Mouse (Mus musculus): ENCODE results near the gene Irx4. TPM values are rescaled to one million over a fixed set of nuclear protein-coding genes. Genes with fewer than 3 reads are reported as not detected.
A peak's percentile ranks its signal among the peaks of the same experiment; 100 is the strongest.

Gene Irx4
- polyA plus RNA-seq, 1 experiment from 2014 or later = not detected

DNA sequence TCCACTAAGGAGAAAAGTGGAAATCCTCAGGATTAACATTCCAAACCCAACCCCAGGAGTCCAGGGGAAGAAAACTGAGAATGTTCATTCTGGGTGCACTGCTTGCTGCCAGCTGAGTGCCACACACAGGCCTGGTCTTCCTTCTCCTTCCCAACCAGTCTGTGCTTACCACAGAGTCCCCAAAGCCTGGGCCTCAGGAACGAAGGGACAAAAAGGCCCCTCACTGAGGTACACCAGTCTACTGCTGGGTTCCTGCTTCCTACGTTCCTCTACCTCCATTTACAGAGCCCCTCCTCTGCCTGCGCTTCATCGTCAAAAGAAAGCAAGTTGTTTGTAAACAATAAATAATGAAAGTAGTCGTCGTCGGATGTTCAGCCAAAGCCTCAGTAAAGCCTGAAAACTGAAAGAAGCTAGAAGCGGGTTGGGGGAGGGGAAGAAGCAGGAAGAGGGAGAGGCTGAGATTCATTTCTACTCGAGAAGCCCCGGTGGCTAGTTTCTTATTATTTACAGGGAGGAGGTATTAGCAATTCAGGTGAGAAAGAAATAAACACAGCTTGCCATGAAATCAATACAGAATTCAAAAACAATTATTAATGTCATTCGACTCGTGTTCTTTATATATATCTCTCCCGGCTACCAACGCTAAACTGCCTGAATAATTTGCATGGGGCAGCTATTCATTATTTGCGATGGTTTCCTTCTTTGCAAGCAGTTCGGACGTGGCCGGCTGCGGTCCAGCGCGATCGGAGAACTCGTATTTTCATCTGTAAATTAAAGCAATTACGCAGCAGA is 2.3 kb downstream of the Irx4 start:
- H3K36me3 ChIP-seq (replicated peaks; ENCODE audit: insufficient read depth, low read length) = no peaks in the 10 kb centered on the region
- peak overlapping the region; percentile 48 for H3K4me2 ChIP-seq (ENCODE audit: low read depth, low read length)
- H3K4me3 ChIP-seq (ENCODE audit: low read depth, low read length) = 0 out of 2 replicates have a peak overlapping the region, but pooled peaks have one; percentile 6

DNA sequence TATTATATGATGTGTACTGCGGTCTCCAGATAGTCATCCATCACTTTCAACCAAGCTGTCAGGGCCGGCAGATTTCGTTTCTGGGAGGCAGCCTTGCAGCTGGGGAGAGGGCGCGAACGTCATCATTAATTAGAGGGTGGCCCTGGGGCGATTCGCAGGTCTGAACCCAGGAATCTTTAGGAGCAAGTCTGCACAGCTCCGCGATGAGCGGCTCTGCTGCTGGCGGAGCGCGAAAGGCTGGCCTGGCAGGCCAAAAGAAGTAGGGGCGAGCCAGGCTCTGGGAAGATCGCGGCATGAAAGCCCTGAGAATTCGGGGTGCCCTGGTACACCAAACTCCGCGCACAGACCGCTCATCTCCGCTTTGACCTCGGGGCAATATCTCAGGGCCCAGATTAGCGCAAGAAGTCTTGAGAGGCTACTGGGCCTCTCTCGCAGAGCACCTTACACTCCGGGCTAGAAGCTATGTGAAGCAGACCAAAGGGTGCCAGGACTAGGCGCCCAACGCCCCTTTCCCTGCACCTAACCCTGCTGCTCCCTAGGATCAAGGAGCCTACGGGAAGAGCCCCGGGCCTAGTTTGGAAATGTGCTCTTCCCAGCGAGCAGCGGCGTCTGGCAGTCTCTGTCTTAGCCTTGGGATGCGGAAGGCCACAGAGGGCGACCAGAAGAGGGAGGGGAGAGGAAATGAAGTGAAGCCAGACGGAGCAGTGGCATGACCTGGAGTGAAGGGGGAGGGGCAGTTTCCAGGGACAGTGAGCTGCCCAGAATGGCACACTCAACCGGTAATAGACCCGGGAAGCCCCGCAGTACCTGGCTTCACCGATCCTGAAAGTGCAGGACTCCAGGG is 3.1 kb downstream of the Irx4 start:
- no peaks in the 10 kb centered on the region for H3K36me3 ChIP-seq (replicated peaks; ENCODE audit: insufficient read depth, low read length)
- H3K4me2 ChIP-seq (ENCODE audit: low read depth, low read length) = peak overlapping the region; percentile 48
- no peak overlapping the region for H3K9ac ChIP-seq (replicated peaks)
- H3K4me3 ChIP-seq (ENCODE audit: low read depth, low read length) = peak overlapping the region; percentile 6; the same call in 1 of the 2 replicates
- H3K9me3 ChIP-seq (ENCODE audit: low read length) = no peaks in the 10 kb centered on the region
- no peak overlapping the region for H3K27ac ChIP-seq (ENCODE audit: low read depth)
- TF ChIP-seq EP300 (IDR thresholded peaks at IDR 0.05; ENCODE audit: low read depth) = no peak
- no peak for TF ChIP-seq CTCF (IDR thresholded peaks at IDR 0.05; ENCODE audit: low read depth)
- H3K4me1 ChIP-seq (ENCODE audit: insufficient read depth) = 0 out of 2 replicates have a peak, but pooled peaks cover 2% of the 10 kb centered on the region
- WGBS (ENCODE audit: insufficient replicate concordance) = 1% methylated on average over 40 of the region's 40 CpGs
- H3K27me3 ChIP-seq (ENCODE audit: insufficient read depth, low read length) = peaks cover 97% of the 10 kb centered on the region
- no peak for ATAC-seq
- DNase-seq = no peak

More for the DNA sequence above, 2.3 kb downstream of the Irx4 start:
- H3K9ac ChIP-seq (replicated peaks) = no peak overlapping the region
- DNase-seq (no peak), ATAC-seq (no peak)
- H3K4me1 ChIP-seq (ENCODE audit: insufficient read depth) = 0 out of 2 replicates have a peak, but pooled peaks cover 2% of the 10 kb centered on the region
- 3% methylated on average over 24 of the region's 24 CpGs for WGBS (ENCODE audit: insufficient replicate concordance)
- H3K9me3 ChIP-seq (ENCODE audit: low read length) = no peaks in the 10 kb centered on the region
- H3K27ac ChIP-seq (ENCODE audit: low read depth) = no peak overlapping the region
- TF ChIP-seq CTCF (IDR thresholded peaks at IDR 0.05; ENCODE audit: low read depth) (no peak), EP300 (IDR thresholded peaks at IDR 0.05; ENCODE audit: low read depth) (no peak)
- H3K27me3 ChIP-seq (ENCODE audit: insufficient read depth, low read length) = peaks cover 94% of the 10 kb centered on the region

DNA sequence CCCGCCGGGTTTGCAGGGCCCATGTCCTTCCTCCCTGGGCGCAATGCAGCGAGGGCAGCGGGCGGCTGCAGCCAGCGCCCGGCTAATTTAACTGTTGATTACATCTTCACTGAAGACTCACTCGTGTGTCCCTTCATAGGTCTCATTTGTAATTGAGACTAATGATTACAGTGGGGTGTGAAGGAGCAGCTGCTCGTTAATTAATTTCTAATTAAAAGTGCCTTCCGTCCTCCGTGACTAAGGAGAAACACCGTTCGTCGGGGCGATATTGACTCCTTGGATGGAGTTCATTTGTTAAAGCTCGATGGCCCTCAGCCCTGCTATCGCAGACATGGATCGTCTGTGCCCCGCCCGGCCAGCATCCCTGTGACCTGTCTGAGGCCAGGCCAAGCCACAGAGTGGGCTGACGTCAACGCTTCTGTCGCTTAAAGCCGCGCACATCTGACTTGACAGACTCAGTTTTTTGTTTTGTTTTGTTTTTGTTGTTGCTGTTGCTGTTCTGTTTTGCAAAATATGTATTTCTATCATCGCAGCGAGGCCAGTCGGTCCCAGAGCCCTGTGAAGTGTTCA is 4.0 kb downstream of the Irx4 start:
- Histone ChIP-seq H3K4me3 (ENCODE audit: low read depth, low read length) (no peak overlapping the region), H3K9me3 (ENCODE audit: low read length) (no peaks in the 10 kb centered on the region), H3K9ac (replicated peaks) (no peak overlapping the region), H3K4me1 (ENCODE audit: insufficient read depth) (0 out of 2 replicates have a peak, but pooled peaks cover 2% of the 10 kb centered on the region), H3K4me2 (ENCODE audit: low read depth, low read length) (no peak overlapping the region), H3K27ac (ENCODE audit: low read depth) (no peak overlapping the region), H3K36me3 (replicated peaks; ENCODE audit: insufficient read depth, low read length) (no peaks in the 10 kb centered on the region), H3K27me3 (ENCODE audit: insufficient read depth, low read length) (peaks cover 98% of the 10 kb centered on the region)
- no peak for ATAC-seq
- no peak for TF ChIP-seq CTCF (IDR thresholded peaks at IDR 0.05; ENCODE audit: low read depth)
- no peak for TF ChIP-seq EP300 (IDR thresholded peaks at IDR 0.05; ENCODE audit: low read depth)
- WGBS (ENCODE audit: insufficient replicate concordance) = 7% methylated on average over 29 of the region's 29 CpGs
- DNase-seq = no peak

DNA sequence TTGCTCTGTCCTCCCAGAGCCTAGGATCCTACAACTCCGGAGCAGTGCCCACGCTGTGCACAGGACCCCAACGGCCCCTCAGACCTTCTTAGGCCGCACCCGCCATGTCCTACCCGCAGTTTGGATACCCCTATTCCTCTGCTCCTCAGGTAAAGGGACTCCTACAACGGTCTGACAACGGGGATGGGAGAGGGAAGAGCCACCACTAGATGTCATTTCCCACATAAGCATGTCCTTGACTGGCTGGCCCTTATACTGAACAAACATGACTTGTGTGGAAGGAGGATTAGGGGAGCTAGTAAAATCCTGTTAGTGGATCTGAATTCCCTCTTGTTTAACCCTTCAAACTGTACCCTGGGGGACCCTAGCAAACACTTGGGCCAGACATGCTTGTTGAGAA is 4.6 kb downstream of the Irx4 start:
- H3K27ac ChIP-seq (ENCODE audit: low read depth) = no peak overlapping the region
- no peak overlapping the region for H3K4me3 ChIP-seq (ENCODE audit: low read depth, low read length)
- H3K27me3 ChIP-seq (ENCODE audit: insufficient read depth, low read length) = peaks cover 98% of the 10 kb centered on the region
- DNase-seq = no peak
- H3K36me3 ChIP-seq (replicated peaks; ENCODE audit: insufficient read depth, low read length) = no peaks in the 10 kb centered on the region
- H3K4me1 ChIP-seq (ENCODE audit: insufficient read depth) = 0 out of 2 replicates have a peak, but pooled peaks cover 2% of the 10 kb centered on the region
- no peak for ATAC-seq
- no peak overlapping the region for H3K9ac ChIP-seq (replicated peaks)
- TF ChIP-seq CTCF (IDR thresholded peaks at IDR 0.05; ENCODE audit: low read depth) = no peak
- no peak for TF ChIP-seq EP300 (IDR thresholded peaks at IDR 0.05; ENCODE audit: low read depth)
- H3K9me3 ChIP-seq (ENCODE audit: low read length) = no peaks in the 10 kb centered on the region
- H3K4me2 ChIP-seq (ENCODE audit: low read depth, low read length) = no peak overlapping the region
- WGBS (ENCODE audit: insufficient replicate concordance) = 20% methylated on average over 8 of the region's 8 CpGs

GRCm38 (mm10) chr13:73265442-73265841 is 5.2 kb downstream of the Irx4 start:
- no peak overlapping the region for H3K27ac ChIP-seq (ENCODE audit: low read depth)
- TF ChIP-seq CTCF (IDR thresholded peaks at IDR 0.05; ENCODE audit: low read depth) (no peak), EP300 (IDR thresholded peaks at IDR 0.05; ENCODE audit: low read depth) (no peak)
- 0 out of 2 replicates have a peak, but pooled peaks cover 2% of the 10 kb centered on the region for H3K4me1 ChIP-seq (ENCODE audit: insufficient read depth)
- no peaks in the 10 kb centered on the region for H3K9me3 ChIP-seq (ENCODE audit: low read length)
- ATAC-seq (no peak), DNase-seq (no peak)
- peak overlapping the region; percentile 13; the same call in 1 of the 2 replicates for H3K4me3 ChIP-seq (ENCODE audit: low read depth, low read length)
- H3K9ac ChIP-seq (replicated peaks) = no peak overlapping the region
- no peaks in the 10 kb centered on the region for H3K36me3 ChIP-seq (replicated peaks; ENCODE audit: insufficient read depth, low read length)
- peak overlapping the region; percentile 35; the same call in 1 of the 2 replicates for H3K4me2 ChIP-seq (ENCODE audit: low read depth, low read length)
- H3K27me3 ChIP-seq (ENCODE audit: insufficient read depth, low read length) = peaks cover 98% of the 10 kb centered on the region
- WGBS (ENCODE audit: insufficient replicate concordance) = 5% methylated on average over 28 of the region's 28 CpGs

Data from liver, postnatal 0 days (tissue).